Mouse (Mus musculus) left cerebral cortex, adult 8-10 months (tissue): ENCODE results near the gene Cacna2d1. TPM values are rescaled to one million over a fixed set of nuclear protein-coding genes. Genes with fewer than 3 reads are reported as not detected.

Experiments used
- DNase-seq, 2 experiments: peaks; one replicate each; pipeline ENCODE4 v3.0.0; 2022; ENCODE audit warnings: low spot score in 2 of 2
- total RNA-seq, 4 experiments: library from RNA; stranded (reverse); gene quantifications; 2 replicates each; pipeline ENCODE4 v1.2.4; 2022

The Cacna2d1 gene
- total RNA-seq, 4 experiments from 2014 or later = 146 to 167 (median 156) TPM

- DNase-seq = no peak
Measured at GRCm38 (mm10) chr5:15982573-15982972, 48.1 kb downstream of the Cacna2d1 start.

- no peak for DNase-seq
Measured at GRCm38 (mm10) chr5:15983354-15983753, 48.9 kb downstream of the Cacna2d1 start.

- no peak for DNase-seq
Measured at GRCm38 (mm10) chr5:15985228-15985858, 50.9 kb downstream of the Cacna2d1 start.

GRCm38 (mm10) chr5:15985901-15986300, 51.4 kb downstream of the Cacna2d1 start:
- DNase-seq = no peak

GRCm38 (mm10) chr5:15991428-15992139, 57.1 kb downstream of the Cacna2d1 start:
- DNase-seq = no peak

GRCm38 (mm10) chr5:15993252-15993944, 58.9 kb downstream of the Cacna2d1 start:
- no peak for DNase-seq

GRCm38 (mm10) chr5:15997190-15997589, 62.7 kb downstream of the Cacna2d1 start:
- no peak for DNase-seq

- DNase-seq = no peak
Measured at GRCm38 (mm10) chr5:15997769-15998168, 63.3 kb downstream of the Cacna2d1 start.

- DNase-seq = peak in 1 of 2 experiments; percentile 61
Measured at GRCm38 (mm10) chr5:16000917-16001316, 66.4 kb downstream of the Cacna2d1 start.

GRCm38 (mm10) chr5:16002431-16003063, 68.1 kb downstream of the Cacna2d1 start:
- no peak for DNase-seq

- DNase-seq = no peak
Measured at GRCm38 (mm10) chr5:16004305-16004704, 69.8 kb downstream of the Cacna2d1 start.

GRCm38 (mm10) chr5:16006964-16007363, 72.5 kb downstream of the Cacna2d1 start:
- no peak for DNase-seq

- no peak for DNase-seq
Measured at GRCm38 (mm10) chr5:16013649-16014048, 79.2 kb downstream of the Cacna2d1 start.

- no peak for DNase-seq
Measured at GRCm38 (mm10) chr5:16014392-16014791, 79.9 kb downstream of the Cacna2d1 start.

GRCm38 (mm10) chr5:16024626-16025417, 90.3 kb downstream of the Cacna2d1 start:
- no peak for DNase-seq

- DNase-seq = no peak
Measured at GRCm38 (mm10) chr5:16028881-16029280, 94.4 kb downstream of the Cacna2d1 start.

GRCm38 (mm10) chr5:16029481-16029880, 95.0 kb downstream of the Cacna2d1 start:
- no peak for DNase-seq

GRCm38 (mm10) chr5:16033569-16033968, 99.1 kb downstream of the Cacna2d1 start:
- DNase-seq = no peak

- no peak for DNase-seq
Measured at GRCm38 (mm10) chr5:16035259-16035658, 100.8 kb downstream of the Cacna2d1 start.

GRCm38 (mm10) chr5:16045147-16045878, 110.8 kb downstream of the Cacna2d1 start:
- no peak for DNase-seq
